Mouse (Mus musculus) telencephalon, adult 2 months (tissue): ENCODE data around the gene Tmcc3.
A peak's percentile ranks its signal among the peaks of the same experiment; 100 is the strongest.
"Not testable (repeated sequence)": the region's sequence is repeated elsewhere in the genome, so short reads cannot be mapped to it uniquely, and the experiment has no call there.

Experiments
- DNase-seq: peaks from one replicate; pipeline ENCODE4 v3.0.0-alpha.2; 2011; ENCODE audit warnings: low read depth, low spot score

Gene Tmcc3

DNA sequence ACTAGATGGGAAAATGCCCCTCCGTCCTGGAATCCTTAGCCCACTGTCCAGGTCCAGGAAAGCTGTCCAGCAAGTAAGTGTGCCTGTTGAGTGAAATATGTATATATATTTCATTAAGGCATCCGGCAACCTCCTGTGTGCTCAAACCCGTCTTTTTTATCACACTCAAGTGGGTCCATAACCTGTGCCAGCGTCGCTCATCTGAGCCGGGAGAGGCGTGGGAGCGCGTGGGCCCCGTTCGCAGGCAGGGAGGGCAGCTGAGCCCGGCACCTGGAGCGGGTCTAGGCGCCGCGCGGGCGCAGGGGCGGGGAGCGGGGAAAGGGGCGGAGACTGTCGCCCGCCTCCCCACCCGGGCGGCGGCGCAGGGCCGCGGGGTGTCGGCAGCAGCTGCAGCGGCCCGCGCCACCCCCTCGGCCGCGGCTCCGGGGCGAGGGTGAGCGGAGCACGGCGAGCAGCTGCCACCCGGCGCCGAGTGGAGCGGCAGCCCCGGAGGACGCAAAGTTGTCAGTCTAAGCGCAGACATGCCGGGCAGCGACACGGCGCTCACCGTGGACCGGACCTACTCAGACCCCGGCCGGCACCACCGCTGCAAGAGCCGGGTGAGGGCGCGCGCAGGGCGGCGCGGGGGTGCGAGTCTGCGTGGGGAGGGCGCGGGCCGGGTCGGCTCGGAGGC, 202.9 kb downstream of the Tmcc3 start:
- no peak for DNase-seq

DNA sequence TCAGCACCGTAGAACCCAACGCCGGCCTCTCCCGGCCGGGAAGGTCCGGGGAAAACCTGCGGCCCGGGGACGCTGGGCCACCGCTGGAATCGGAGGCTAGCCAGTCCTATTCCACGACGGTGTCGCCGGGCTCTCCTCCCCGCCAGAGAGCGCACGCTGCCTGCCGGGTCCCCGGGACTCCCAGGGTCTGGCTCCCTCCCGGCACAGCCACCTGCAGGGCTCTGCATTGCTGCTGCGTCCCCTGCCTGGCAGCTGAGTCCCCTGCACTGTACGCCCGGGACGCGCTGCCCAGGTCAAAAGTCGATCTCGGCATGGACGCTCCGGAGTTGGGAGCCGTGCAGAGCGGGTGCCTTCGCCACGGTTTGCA, 203.4 kb downstream of the Tmcc3 start:
- no peak for DNase-seq

DNA sequence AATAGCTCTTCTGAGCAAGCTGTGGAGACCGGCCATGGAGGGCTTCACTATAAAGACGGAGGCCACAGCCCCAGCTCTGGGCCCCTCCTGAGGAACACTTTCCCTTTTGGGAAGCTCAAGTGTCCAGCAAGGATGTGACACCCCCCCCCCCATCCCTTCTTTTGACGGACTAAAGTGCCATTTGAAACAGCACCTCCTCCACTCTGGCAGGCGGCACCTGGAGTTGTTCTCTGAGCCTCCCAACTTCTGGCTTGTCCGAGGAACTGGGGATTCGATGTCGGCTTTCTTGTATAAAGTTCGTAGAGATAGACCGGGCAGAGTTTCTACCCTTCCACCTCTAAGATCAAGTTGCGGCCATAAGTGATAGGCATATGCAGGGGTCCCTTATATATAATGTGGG, 203.8 kb downstream of the Tmcc3 start:
- DNase-seq, result no peak

DNA sequence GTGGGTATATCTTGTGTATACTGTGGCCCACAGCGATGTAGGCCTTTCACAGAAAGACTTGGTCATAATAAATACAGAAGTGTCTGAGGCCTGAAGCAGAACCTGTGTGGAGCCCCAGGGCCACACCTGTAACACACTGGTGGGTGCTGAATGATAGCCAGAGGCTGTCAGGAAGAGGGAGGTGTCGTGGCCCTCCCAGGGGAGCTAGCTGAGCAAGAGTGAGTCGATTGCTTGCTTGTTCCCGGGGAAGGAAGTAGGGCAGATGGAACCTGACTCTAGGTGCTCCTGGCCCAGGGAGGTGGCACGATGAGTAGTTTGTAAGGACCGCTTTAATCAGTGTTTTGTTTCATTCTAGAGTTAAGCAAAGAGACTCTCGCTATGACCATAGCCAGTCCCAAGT, 208.1 kb downstream of the Tmcc3 start:
- no peak for DNase-seq

DNA sequence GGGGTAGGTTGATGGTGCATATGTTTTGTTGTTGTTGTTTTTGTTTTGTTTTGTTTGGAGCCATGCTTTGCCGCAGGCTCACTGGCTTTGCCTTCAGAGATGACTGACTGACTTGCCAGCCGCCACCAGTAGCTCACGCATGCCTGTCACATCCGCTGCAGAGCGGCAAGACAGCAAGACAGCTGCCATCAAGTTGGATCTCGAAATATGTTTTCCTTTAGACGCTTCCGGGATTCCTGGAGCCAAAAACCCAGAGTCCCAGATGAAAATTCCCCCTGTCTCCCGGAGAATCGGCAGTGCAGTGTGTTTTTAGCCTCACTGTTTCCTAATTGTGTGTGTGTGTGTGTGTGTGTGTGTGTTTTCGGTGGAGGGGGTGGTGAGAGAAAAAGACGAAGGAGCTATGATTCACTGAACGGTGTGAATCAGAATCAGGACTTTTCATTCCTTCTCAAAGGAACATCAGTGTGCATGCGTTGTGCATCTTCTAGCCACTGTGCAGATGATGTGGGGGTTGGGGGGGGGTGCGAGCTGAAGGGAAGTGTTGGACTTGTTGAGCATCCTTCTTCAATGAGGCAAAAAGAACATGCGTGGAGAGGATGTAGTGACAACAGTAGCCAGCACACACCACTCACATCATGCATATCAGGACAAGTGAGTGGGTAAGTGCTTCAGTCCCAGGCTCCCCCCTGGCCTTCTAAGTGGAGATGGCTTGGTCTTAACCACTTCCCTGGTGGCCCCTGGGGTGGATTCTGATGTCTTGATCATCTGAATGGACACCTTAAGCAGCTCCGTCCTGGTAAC, 208.8 kb downstream of the Tmcc3 start:
- DNase-seq, result no peak

DNA sequence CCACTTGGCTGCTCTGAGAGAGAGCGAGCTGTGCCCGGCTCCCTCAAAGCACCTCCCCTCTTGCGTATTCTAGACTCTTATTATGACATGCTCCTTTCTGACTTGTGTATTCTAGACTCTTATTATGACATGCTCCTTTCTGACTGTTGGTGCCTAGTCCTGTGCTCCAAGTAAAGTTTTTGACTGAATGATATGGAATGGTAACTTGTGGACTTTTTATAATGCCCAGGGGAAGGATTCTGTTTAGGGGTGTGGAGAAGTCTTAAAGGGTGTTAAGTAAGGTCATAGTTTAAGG, 209.3 kb downstream of the Tmcc3 start:
- no peak for DNase-seq

DNA sequence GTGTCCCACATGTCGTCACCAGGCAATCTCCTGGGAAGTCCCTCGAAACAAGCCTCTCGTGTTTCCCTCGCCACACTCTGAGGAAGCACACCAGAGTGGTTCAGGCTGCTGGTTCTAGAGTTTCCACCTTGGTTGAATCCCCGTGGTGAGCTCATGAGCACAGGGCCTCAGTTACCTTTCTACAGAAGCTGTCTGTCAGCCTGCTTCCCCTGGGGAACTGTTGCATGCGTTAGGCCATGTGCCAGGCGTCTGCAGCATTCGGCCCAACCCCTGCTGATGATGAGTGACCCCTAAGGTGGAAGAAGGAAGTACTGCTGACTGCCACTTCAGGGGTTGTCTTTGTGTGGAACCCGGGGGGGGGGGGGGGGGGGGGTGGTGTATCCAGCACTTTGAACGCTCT, 210.0 kb downstream of the Tmcc3 start:
- no peak for DNase-seq

DNA sequence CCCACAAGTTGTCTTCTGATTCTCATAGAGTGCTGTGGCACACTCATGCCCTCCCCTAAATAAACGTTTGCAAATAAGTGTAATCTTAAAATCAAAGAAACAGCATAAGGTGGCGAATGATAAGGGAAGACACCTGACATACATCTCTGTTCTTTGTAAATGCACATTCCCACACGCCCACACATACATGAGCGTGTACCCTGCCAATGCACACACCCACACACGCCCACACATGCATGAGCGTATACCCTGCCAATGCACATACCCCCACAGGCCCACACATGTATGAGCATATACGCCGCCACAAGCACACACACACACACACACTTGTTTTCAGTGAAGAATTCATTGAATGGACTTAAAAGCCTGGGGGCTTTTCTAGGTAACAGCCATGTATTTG, 211.5 kb downstream of the Tmcc3 start:
- no peak for DNase-seq

DNA sequence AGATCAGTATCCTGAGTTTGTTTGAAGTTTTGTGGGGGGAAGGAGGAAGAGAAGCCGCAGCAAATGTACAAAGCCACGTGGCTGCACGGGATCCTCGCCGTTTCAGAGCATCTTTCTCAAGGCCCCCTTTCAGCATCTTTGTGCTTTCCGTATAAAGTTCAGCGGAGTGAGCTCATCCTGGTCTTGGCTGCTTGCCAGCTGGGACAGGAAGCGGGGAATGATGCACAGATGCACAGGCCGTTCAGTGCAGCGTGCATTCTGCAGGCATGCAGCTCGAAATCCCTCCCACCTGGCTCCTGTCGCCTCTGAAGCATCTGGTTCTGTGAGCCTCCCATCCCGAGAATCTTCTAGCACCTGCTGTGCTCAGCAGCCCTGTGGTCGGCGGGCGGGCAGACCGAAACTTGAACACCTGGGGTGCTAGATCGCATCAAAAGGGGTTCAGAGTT, 212.0 kb downstream of the Tmcc3 start:
- DNase-seq, result peak; percentile 72

DNA sequence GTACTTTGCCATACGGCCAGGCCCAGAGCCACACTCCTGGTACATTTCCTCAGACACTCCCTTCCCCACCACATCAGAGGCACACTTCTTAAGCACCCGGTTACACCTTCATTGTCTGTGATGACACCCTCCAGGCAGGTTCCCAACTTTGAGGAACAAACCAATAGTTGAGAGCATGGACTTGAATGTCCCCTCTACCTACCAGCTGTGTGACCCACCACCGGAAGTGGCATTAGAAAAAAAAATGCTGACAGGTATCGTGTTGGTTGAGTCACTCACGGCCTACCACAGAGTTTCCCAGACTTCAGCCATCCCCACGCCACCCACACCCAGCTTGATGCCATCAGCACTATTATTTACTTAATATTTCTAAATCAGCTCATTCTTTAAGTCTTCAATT, 213.2 kb downstream of the Tmcc3 start:
- DNase-seq, result no peak

DNA sequence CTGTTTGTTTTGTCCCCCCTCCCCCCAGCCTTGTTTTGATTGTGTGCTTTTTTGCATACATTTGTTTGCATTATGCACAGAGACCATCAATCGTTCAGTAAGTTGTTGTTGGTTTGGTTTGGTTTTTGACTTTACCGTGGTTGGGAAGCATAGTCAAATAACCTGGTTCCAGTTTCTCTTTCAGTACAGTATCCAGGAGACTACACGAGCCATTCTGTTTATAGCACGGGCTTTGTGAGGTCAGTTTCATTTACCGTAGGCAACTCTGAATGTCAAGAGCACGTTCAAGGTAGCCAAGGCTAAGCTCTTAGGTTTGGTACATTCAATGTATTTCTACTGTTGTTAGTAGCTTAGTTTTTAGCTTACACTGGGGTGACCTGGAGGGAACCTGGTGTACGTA, 214.0 kb downstream of the Tmcc3 start:
- DNase-seq, result no peak

DNA sequence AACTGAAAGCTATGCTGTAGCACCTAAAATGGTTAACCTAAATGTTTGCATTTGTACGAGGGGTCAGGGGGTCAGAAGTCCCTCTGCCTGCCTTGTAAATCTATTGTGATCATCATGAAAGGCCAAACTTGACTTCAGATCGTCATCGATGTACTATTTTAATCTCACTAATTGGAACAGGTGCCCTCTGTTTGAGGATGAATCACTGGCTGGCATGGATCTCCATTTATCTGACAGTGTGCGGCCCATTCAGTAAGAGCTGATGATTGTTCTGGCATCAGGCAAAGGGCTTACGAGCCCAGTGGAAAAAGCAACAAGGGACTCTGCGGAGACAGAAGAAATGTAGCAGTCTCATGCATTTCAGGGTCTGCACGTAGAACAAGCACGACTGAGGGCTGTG, 215.1 kb downstream of the Tmcc3 start:
- no peak for DNase-seq

DNA sequence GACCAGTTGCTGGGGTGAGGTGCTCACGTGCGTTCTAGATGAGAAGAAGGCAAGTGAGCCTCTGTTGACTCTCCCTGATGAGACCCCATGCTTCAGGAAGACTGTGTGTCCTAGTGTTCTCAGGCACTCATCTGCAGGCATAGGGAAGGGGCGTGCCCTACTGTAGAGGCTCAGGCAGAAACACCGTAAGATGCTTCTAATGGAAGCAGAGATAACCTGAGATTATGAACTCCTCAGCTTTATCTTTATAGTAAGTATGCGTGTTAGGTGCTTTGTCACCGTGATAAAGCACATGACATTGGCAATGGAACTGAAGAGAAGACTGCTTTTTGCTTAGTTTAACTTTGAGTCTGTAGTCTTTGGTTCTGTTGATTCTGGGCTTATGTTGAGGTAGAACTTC, 215.5 kb downstream of the Tmcc3 start:
- DNase-seq, result no peak

DNA sequence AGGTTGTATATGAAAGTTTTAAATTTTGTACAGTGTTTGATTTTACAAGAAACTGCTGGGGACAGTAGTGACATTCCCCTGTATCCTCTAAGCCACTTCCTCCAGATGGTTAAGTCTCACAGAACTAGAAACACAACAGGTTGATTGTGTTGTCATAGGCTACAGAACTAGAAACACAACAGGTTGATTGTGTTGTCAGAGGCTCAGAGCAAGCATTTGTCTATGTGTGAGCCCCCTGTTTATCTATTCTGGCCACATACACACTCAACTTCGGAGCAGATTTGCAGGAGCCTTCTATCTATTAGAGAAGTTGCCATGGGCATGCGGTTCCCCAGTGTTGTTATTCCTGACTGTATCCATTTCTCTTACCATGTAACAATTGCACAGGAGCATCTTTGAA, 218.3 kb downstream of the Tmcc3 start:
- no peak for DNase-seq

DNA sequence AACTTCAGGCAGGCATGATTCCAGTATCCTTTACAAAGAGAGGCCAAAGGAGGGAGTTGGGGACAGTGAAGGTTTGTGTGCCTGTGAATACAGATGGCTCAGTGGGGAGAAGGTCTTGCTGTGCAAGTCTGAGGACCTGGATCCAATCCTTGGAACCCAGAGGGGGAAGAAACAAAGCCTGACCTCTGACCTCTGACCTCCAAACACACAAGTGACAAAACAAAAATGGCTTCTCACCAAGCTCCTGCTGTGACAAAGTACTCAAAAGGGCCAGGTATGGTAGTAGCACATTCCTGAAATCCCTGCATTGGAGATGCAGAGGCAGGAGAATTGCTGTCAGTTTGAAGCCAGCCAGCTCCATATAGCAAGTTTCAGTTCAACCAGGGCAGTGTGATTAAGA, 219.7 kb downstream of the Tmcc3 start:
- no peak for DNase-seq

DNA sequence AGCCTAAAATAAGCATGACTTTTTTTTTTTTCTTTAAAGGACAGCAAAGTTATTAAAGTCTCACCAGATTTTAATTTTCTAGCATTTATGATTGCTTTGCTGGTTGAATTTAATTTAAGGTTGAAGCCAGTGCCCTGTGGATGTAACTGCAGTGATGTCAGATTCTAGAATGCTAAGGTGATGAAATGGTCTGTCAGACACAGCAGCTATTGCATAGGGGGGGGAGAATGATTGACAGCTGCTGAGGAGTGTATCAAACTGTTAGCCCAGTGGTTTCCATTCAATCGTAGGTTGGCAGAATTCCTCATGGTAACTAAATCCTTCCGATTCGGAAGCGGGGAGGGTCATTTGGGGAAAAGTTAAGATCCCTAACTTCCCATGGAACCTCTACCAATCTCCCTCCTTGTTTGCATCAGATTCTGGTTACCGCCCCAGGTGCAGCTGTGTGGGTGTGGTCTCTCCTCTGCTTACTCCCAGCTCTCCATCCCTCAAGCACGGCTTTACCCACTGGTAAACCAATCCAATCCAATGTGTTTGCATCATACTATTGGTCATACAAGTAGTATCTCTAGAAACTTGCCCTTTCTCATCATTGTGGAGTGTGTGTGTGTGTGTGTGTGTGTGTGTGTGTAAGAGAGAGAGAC, 221.5 kb downstream of the Tmcc3 start:
- no peak for DNase-seq

DNA sequence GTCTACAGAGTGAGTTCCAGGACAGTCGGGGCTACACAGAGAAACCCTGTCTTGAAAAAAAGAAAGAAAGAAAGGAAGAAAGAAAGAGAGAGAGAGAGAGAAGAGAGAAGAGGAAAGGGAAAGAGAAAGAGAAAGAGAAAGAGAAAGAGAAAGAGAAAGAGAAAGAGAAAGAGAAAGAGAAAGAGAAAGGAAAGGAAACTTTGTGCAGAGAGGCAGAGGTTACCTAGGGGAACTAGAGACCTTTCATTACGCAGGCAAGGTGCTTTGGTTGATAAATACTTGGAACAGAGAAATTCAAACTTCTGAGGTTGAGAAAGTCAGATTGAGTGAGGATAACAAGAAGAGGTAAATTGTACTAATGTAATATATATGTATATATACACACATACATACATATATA, 226.9 kb downstream of the Tmcc3 start:
- DNase-seq, result not testable (repeated sequence)

DNA sequence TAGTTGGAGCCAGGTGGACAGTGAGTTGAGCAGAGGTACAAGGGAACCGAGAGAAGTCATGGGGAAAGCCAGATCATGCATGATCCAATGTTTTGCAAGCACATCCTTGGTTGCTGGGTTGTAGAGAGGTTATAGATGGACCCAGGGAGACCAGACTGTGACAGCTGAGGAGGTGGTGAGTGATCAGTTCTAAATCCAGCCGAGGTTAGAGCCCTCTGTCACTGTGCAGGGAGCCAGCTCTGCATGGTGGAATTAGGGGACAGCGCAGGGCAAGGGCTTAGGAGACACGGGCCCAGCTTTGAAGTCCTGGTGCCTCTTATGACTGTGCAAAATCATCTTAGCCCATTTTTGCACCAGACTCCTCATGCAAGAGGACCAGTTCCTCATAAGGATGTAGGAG, 228.5 kb downstream of the Tmcc3 start:
- DNase-seq, result no peak

DNA sequence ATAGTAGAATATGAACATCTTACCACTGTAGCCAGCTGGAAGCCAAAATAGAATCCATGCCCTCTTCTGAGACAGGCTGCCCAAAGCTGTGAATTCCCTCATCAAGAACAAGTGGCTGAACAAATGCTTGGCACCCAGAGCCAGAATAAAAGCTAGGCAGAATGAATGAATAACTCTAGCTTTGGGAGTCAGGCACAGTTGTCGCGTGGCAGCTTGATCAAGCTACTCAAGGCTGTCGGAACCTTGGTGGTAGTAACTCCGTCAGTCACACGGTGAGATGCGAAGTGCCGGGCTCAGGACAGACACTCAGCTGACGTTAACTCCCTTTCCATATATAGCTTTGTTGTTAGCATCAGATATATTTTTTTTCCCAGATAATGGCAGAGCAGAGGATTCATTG, 232.2 kb downstream of the Tmcc3 start:
- DNase-seq, result no peak

DNA sequence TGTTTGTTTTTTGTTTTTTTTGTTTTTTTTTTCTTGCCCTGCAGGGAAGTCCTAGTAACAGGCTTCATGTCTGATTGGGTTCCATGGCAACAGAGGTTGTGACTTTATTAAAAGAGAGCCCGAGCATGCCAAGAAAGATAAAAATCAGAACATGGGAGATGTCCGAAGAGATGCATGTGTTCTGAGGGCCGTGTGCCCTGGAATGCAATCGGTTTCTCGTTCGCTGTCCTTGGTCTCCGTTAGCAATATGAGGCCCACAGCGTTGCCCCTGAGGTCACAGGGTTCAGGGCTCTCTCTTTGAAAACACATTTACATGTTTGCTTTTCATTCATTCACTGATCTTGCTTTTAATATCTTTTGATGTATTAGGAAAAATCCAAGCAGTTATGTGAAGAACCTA, 233.1 kb downstream of the Tmcc3 start:
- no peak for DNase-seq

DNA sequence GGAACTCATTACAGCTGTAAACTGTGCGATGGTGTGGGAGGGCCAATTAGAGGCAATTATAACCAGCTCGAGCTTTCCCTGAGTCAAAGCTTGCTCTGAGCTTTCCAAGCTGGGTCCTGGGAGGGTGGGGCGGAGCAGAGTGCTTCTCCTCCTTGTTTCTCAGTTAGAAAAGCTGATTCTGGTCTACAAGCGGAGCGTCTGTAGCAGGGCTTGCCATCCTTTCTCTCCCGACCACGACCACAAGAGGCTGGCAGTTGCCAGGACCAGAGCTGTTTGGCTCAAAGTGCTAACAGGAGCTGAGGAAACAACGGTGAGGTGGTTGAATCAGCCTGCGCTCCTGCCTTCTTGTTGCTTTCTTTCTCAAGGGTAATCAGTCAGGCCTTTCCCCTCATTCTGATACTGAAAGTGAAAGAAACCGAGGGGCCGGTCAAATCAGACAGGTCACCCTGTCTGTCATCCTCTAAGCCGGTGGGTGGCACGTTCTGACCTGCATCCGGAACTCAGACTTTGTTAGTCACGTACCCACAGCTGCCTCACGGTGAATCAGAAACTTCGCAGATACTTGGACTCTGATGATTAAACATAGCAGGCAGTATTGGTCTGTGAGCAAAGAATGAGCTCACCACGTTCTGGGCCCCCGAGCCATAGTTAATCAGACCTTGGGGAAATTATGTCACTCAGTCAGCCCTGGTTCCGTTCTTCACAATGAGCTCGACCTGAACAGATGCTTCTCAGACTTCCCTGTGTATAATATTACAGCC, 233.7 kb downstream of the Tmcc3 start:
- DNase-seq, result peak; percentile 68

DNA sequence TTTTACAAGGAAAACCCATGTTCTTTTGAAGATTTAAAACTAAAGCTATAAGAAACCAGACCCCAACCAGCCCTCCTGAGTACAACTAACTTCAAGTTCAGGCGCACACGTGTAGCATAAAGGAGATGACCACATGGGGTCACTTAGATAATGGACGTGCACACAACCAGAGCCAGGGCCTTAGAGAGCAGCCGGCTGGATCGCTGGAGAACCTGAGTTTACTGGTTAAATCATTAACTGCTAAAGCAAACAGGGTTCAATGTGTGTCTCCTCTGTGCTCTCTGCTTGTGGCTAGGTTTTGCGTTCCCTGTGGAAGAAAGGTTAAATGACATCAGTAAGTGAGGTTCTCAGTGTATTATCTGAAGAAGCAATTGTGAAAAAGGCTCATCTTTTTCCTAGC, 234.9 kb downstream of the Tmcc3 start:
- no peak for DNase-seq
